Mouse (Mus musculus) testis, postnatal 10 days (tissue): ENCODE measurements around the gene Ccdc17.

Experiments
- DNase-seq: peaks from one replicate; pipeline ENCODE4 v3.0.0; 2021; ENCODE audit warnings: low spot score

Ccdc17 gene

DNA sequence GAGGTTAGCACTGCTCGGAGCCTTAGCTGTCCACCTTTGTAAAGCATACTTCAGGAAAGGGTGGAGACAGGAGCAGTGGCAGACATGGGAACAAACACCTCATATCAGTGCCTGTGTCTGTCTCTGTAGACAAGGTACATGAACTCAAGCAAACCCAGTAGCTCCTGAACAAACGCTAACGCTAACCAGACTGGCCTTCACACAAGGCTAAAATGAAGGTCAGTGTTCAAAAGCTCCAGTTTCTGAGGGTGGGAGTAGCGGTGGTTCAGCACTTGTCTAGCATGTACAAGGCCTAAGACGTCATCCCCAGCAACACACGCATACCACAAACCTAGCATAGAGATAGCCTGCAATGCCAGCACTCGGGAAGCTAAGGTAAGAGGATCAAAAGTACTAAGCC is 49.2 kb downstream of the Ccdc17 start:
- no peak for DNase-seq

DNA sequence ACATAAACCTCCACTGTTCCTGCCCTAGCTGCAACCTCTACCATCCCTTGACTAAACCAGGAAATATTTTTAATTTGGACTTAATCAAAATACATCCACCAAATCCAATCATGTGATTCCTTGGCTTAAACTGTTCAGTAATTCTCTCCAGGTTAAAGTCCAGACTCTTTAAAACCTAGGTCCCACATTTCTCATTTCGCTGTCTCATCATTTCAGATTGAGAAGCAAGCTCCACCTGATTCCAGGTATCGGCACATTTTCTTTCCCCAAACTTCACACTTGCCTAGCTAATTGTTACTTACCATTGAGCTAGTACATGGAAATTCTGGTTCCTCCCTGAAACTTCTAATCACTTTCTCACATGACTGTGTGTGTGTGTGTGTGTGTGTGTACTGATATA is 53.0 kb downstream of the Ccdc17 start:
- no peak for DNase-seq
